Mouse (Mus musculus) CD4-positive helper T cell, adult 2 months (primary cell): ENCODE data around the gene Cant1.
A peak's percentile ranks its signal among the peaks of the same experiment; 100 is the strongest.

Experiments used
- DNase-seq: peaks from one replicate; pipeline ENCODE4 v3.0.0-alpha.2; 2012; ENCODE audit warnings: low read depth, missing footprints, low spot score

Cant1 gene

GRCm38 (mm10) chr11:118374506-118374905 is 44.4 kb downstream of the Cant1 start:
- no peak for DNase-seq

- no peak for DNase-seq
Measured at GRCm38 (mm10) chr11:118372641-118373040, 46.2 kb downstream of the Cant1 start.

DNA sequence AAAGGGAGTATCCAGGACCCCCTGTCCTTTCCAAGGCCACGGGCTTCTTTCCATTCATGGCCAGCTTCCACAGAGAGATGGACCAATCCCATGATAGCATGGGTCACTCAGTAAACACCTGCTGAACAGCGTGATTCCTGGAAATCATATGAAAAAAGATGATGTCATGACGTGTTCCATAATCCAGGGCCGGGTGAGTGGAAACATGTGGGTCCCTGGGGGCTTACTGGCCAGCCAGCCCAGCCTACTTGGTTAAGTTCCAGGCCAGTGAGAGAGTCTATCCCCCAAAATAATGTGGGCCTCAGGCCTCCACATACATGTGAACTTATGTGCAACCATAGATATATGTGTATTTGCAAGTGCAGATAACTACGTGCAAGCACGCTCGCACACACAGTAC is 47.0 kb downstream of the Cant1 start:
- no peak for DNase-seq

GRCm38 (mm10) chr11:118369657-118370056 is 49.2 kb downstream of the Cant1 start:
- DNase-seq = no peak

DNA sequence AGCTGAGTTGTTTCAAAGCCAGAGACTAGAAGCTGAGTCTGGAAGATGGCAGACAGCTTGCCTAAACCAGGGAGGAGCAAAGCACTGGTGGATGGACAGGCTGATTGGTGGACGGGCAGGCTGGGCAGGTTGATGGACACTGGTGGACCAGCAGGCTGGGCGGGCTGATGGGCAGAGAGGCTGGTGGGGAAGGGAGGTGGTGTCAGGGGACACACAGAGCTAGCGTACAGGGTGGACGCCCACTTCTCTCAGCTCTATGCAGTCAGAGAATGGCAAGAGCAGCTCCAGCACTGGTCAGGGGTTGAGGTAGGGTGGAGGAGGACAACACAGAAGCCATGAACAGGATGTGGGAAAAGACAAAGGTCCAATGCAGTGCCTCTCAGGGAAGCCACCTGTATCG is 49.6 kb downstream of the Cant1 start:
- DNase-seq = no peak

- peak; percentile 59 for DNase-seq
Measured at GRCm38 (mm10) chr11:118368330-118368729, 50.6 kb downstream of the Cant1 start.

GRCm38 (mm10) chr11:118366559-118366958 is 52.3 kb downstream of the Cant1 start:
- no peak for DNase-seq

- no peak for DNase-seq
Measured at GRCm38 (mm10) chr11:118366108-118366507, 52.8 kb downstream of the Cant1 start.

- DNase-seq = no peak
Measured at GRCm38 (mm10) chr11:118365171-118365570, 53.7 kb downstream of the Cant1 start.

- DNase-seq = no peak
Measured at GRCm38 (mm10) chr11:118364021-118364420, 54.9 kb downstream of the Cant1 start.

GRCm38 (mm10) chr11:118362971-118363518 is 55.8 kb downstream of the Cant1 start:
- DNase-seq = peak; percentile 61

DNA sequence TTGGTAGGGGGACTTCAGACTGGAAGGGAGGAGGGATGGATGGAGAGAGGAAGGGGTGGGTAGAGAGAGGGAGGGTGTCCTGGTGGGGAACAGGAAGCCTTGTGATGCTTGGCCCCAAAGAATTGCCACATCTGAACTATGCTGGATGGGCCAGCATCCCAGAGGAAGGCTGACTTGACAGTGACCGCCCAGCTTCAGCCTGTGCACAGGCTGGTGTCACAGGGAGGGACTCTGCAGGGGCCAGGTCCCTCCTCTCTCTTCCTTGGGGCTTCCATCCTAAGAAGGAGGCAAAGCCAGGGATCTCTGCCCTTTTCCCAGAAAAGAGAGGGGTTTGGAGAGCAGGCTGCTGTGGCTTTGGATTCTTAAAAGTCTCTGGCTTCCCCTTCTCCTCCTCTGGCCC is 56.4 kb downstream of the Cant1 start:
- no peak for DNase-seq

DNA sequence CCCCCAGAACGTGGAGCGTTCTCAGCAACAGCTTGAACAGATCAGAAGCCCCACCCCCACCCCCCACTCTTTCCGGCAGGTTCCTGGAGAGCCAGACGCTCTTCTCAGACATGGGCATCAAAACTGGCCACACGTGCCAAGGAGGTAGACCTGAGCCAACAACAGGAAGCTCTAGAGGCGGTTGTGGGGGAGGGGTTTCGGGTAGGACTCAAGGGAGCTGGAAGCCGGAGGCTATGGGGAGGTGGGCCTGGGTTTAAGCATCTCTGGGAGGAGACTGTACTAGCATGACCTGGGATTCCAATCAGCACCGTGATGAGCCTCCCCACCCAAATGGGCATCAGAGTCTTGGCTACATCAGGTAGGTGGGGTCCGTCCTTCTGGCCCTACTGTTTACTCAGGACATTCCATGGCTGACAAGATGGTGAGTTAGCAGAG is 58.0 kb downstream of the Cant1 start:
- peak; percentile 66 for DNase-seq

GRCm38 (mm10) chr11:118360491-118360890 is 58.4 kb downstream of the Cant1 start:
- DNase-seq = no peak
